Mouse (Mus musculus): ENCODE measurements around the gene Usp37. TPM values are rescaled to one million over a fixed set of nuclear protein-coding genes. Genes with fewer than 3 reads are reported as not detected.
"Not testable (repeated sequence)": the region's sequence is repeated elsewhere in the genome, so short reads cannot be mapped to it uniquely, and the experiment has no call there.

Gene Usp37
- polyA plus RNA-seq, 1 experiment from 2014 or later, result 54.2 TPM

- H3K4me3 ChIP-seq (ENCODE audit: low read depth, low read length), result peak overlapping the region; percentile 35
- H3K27ac ChIP-seq (ENCODE audit: low read depth, low read length), result peak overlapping the region; percentile 66; the same call in 1 of the 2 replicates
- peak overlapping the region; percentile 75 for H3K4me2 ChIP-seq (ENCODE audit: low read depth, low read length, severe bottlenecking)
- H3K36me3 ChIP-seq (ENCODE audit: control insufficient read depth, insufficient read depth, low read length), result peaks cover 10% of the 10 kb centered on the region
- WGBS, result 4% methylated on average over 11 of the region's 11 CpGs
- no peaks in the 10 kb centered on the region for H3K27me3 ChIP-seq (ENCODE audit: control insufficient read depth, insufficient read depth, low read length)
- peaks cover 6% of the 10 kb centered on the region; the same call in 1 of the 2 replicates for H3K4me1 ChIP-seq (replicated peaks; ENCODE audit: control insufficient read depth, insufficient read depth, low read length)
- ATAC-seq (replicated peaks; ENCODE audit: low FRiP score) (peak; percentile 28), DNase-seq (ENCODE audit: low spot score) (peak; percentile 83)
- peak overlapping the region; percentile 57 for H3K9ac ChIP-seq (ENCODE audit: low read length)
- no peaks in the 10 kb centered on the region for H3K9me3 ChIP-seq (ENCODE audit: control insufficient read depth, low read length)
Observed at GRCm38 (mm10) chr1:74397919-74398451, 146.1 kb downstream of the Usp37 start.

DNA sequence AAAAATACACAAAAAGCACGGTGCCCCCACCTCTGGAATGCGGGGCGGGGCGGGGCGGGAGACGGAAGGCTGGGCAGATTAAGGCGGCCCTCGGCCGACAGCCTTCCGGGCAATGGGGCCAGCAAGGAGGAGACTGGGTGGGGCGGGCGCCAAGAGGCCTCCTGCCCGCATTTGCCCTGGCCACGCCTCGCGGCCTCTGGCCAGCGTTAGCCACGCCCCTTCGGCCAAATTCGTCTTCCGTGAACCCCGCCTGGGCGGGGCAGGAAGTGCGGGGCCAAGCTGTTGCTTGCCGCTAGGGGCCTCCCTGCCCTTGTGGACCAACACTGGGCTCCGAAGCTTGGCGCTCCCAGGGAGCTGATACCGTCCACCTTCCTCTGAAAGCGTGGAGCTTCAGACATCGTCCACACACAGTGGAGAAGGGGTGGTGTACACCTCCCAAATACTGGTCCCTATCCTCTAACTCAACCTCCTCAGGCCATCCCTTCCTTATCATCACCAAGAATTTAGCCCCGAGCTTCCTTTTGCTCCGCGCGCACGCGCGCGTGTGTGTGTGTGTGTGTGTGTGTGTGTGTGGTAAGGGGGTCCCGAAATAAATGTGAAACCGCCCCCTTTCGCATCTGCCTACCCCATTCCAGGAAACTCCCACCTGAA, 146.7 kb downstream of the Usp37 start:
- Histone ChIP-seq H3K27me3 (ENCODE audit: control insufficient read depth, insufficient read depth, low read length) (no peaks in the 10 kb centered on the region), H3K4me3 (ENCODE audit: low read depth, low read length) (peak overlapping the region; percentile 35), H3K9ac (ENCODE audit: low read length) (peak overlapping the region; percentile 57), H3K4me2 (ENCODE audit: low read depth, low read length, severe bottlenecking) (peak overlapping the region; percentile 75), H3K9me3 (ENCODE audit: control insufficient read depth, low read length) (no peaks in the 10 kb centered on the region), H3K36me3 (ENCODE audit: control insufficient read depth, insufficient read depth, low read length) (peaks cover 10% of the 10 kb centered on the region), H3K4me1 (replicated peaks; ENCODE audit: control insufficient read depth, insufficient read depth, low read length) (peaks cover 10% of the 10 kb centered on the region), H3K27ac (ENCODE audit: low read depth, low read length) (peak overlapping the region; percentile 66)
- DNase-seq (ENCODE audit: low spot score) (peak; percentile 98), ATAC-seq (replicated peaks; ENCODE audit: low FRiP score) (peak; percentile 90)
- WGBS, result under 1% methylated on average over 39 of the region's 41 CpGs

- DNase-seq (ENCODE audit: low spot score); ATAC-seq (replicated peaks; ENCODE audit: low FRiP score); H3K9me3 ChIP-seq (ENCODE audit: control insufficient read depth, low read length); H3K27me3 ChIP-seq (ENCODE audit: control insufficient read depth, insufficient read depth, low read length); H3K27ac ChIP-seq (ENCODE audit: low read depth, low read length): not testable (repeated sequence)
- 7% methylated on average over 12 of the region's 12 CpGs for WGBS
- H3K4me1 ChIP-seq (replicated peaks; ENCODE audit: control insufficient read depth, insufficient read depth, low read length), result peaks cover 12% of the 10 kb centered on the region
- H3K36me3 ChIP-seq (ENCODE audit: control insufficient read depth, insufficient read depth, low read length), result peaks cover 10% of the 10 kb centered on the region
- H3K9ac ChIP-seq (ENCODE audit: low read length), result peak overlapping the region; percentile 57; the same call in 1 of the 2 replicates
- peak overlapping the region; percentile 35 for H3K4me3 ChIP-seq (ENCODE audit: low read depth, low read length)
- H3K4me2 ChIP-seq (ENCODE audit: low read depth, low read length, severe bottlenecking), result peak overlapping the region; percentile 75
Observed at GRCm38 (mm10) chr1:74396456-74397222, 147.4 kb downstream of the Usp37 start.

- DNase-seq (ENCODE audit: low spot score), result no peak
- Histone ChIP-seq H3K27me3 (ENCODE audit: control insufficient read depth, insufficient read depth, low read length) (no peaks in the 10 kb centered on the region), H3K9me3 (ENCODE audit: control insufficient read depth, low read length) (no peaks in the 10 kb centered on the region), H3K36me3 (ENCODE audit: control insufficient read depth, insufficient read depth, low read length) (peaks cover 10% of the 10 kb centered on the region), H3K27ac (ENCODE audit: low read depth, low read length) (no peak overlapping the region), H3K9ac (ENCODE audit: low read length) (no peak overlapping the region), H3K4me1 (replicated peaks; ENCODE audit: control insufficient read depth, insufficient read depth, low read length) (peaks cover 13% of the 10 kb centered on the region), H3K4me3 (ENCODE audit: low read depth, low read length) (no peak overlapping the region), H3K4me2 (ENCODE audit: low read depth, low read length, severe bottlenecking) (no peak overlapping the region)
- ATAC-seq (replicated peaks; ENCODE audit: low FRiP score), result no peak
- 88% methylated on average over 13 of the region's 13 CpGs for WGBS
Observed at GRCm38 (mm10) chr1:74395290-74395689, 148.8 kb downstream of the Usp37 start.

GRCm38 (mm10) chr1:74394858-74395257, 149.2 kb downstream of the Usp37 start:
- no peaks in the 10 kb centered on the region for H3K9me3 ChIP-seq (ENCODE audit: control insufficient read depth, low read length)
- ATAC-seq (replicated peaks; ENCODE audit: low FRiP score), result no peak
- H3K36me3 ChIP-seq (ENCODE audit: control insufficient read depth, insufficient read depth, low read length), result peaks cover 10% of the 10 kb centered on the region
- H3K27me3 ChIP-seq (ENCODE audit: control insufficient read depth, insufficient read depth, low read length), result no peaks in the 10 kb centered on the region
- no peak overlapping the region for H3K9ac ChIP-seq (ENCODE audit: low read length)
- H3K4me1 ChIP-seq (replicated peaks; ENCODE audit: control insufficient read depth, insufficient read depth, low read length), result peaks cover 17% of the 10 kb centered on the region
- DNase-seq (ENCODE audit: low spot score), result no peak
- H3K4me2 ChIP-seq (ENCODE audit: low read depth, low read length, severe bottlenecking), result no peak overlapping the region
- no peak overlapping the region for H3K27ac ChIP-seq (ENCODE audit: low read depth, low read length)
- no peak overlapping the region for H3K4me3 ChIP-seq (ENCODE audit: low read depth, low read length)
- WGBS, result 90% methylated on average over 15 of the region's 15 CpGs

DNA sequence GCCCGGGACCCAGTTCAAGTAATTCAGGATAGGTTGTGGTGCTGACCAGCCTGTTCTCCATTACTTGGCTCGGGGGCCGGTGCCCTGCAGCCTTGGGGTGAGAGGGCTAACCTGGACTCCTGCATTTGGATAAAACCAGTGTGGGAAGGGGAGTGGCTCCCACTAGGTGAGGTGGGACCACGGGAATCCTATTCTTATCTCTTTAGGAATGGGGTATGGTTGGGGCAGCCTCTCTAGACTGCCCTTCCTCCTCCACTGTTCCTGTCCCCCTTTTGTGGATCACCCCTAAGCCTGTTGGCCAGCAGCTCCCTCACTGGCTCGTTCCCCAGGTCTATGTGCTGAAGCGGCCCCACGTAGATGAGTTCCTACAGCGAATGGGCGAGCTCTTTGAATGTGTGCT, 149.8 kb downstream of the Usp37 start:
- H3K36me3 ChIP-seq (ENCODE audit: control insufficient read depth, insufficient read depth, low read length), result peaks cover 10% of the 10 kb centered on the region
- no peak overlapping the region for H3K9ac ChIP-seq (ENCODE audit: low read length)
- 91% methylated on average over 9 of the region's 9 CpGs for WGBS
- H3K27me3 ChIP-seq (ENCODE audit: control insufficient read depth, insufficient read depth, low read length), result peaks cover 2% of the 10 kb centered on the region; the same call in 1 of the 2 replicates
- no peak overlapping the region for H3K4me2 ChIP-seq (ENCODE audit: low read depth, low read length, severe bottlenecking)
- H3K27ac ChIP-seq (ENCODE audit: low read depth, low read length), result no peak overlapping the region
- H3K9me3 ChIP-seq (ENCODE audit: control insufficient read depth, low read length), result no peaks in the 10 kb centered on the region
- ATAC-seq (replicated peaks; ENCODE audit: low FRiP score), result no peak
- H3K4me3 ChIP-seq (ENCODE audit: low read depth, low read length), result no peak overlapping the region
- peaks cover 17% of the 10 kb centered on the region for H3K4me1 ChIP-seq (replicated peaks; ENCODE audit: control insufficient read depth, insufficient read depth, low read length)
- DNase-seq (ENCODE audit: low spot score), result no peak

- peaks cover 17% of the 10 kb centered on the region for H3K4me1 ChIP-seq (replicated peaks; ENCODE audit: control insufficient read depth, insufficient read depth, low read length)
- no peak overlapping the region for H3K9ac ChIP-seq (ENCODE audit: low read length)
- DNase-seq (ENCODE audit: low spot score) (no peak), ATAC-seq (replicated peaks; ENCODE audit: low FRiP score) (no peak)
- H3K9me3 ChIP-seq (ENCODE audit: control insufficient read depth, low read length), result no peaks in the 10 kb centered on the region
- H3K27ac ChIP-seq (ENCODE audit: low read depth, low read length), result no peak overlapping the region
- peaks cover 2% of the 10 kb centered on the region; the same call in 1 of the 2 replicates for H3K27me3 ChIP-seq (ENCODE audit: control insufficient read depth, insufficient read depth, low read length)
- peaks cover 10% of the 10 kb centered on the region for H3K36me3 ChIP-seq (ENCODE audit: control insufficient read depth, insufficient read depth, low read length)
- H3K4me3 ChIP-seq (ENCODE audit: low read depth, low read length), result no peak overlapping the region
- 89% methylated on average over 9 of the region's 9 CpGs for WGBS
- no peak overlapping the region for H3K4me2 ChIP-seq (ENCODE audit: low read depth, low read length, severe bottlenecking)
Observed at GRCm38 (mm10) chr1:74393697-74394096, 150.4 kb downstream of the Usp37 start.

GRCm38 (mm10) chr1:74393010-74393409, 151.1 kb downstream of the Usp37 start:
- Histone ChIP-seq H3K27ac (ENCODE audit: low read depth, low read length) (no peak overlapping the region), H3K9ac (ENCODE audit: low read length) (peak overlapping the region; percentile 92), H3K27me3 (ENCODE audit: control insufficient read depth, insufficient read depth, low read length) (peaks cover 2% of the 10 kb centered on the region; the same call in 1 of the 2 replicates), H3K36me3 (ENCODE audit: control insufficient read depth, insufficient read depth, low read length) (peaks cover 10% of the 10 kb centered on the region), H3K9me3 (ENCODE audit: control insufficient read depth, low read length) (no peaks in the 10 kb centered on the region), H3K4me1 (replicated peaks; ENCODE audit: control insufficient read depth, insufficient read depth, low read length) (peaks cover 17% of the 10 kb centered on the region), H3K4me3 (ENCODE audit: low read depth, low read length) (peak overlapping the region; percentile 97), H3K4me2 (ENCODE audit: low read depth, low read length, severe bottlenecking) (peak overlapping the region; percentile 95)
- DNase-seq (ENCODE audit: low spot score) (no peak), ATAC-seq (replicated peaks; ENCODE audit: low FRiP score) (no peak)
- 35% methylated on average over 6 of the region's 7 CpGs for WGBS
